Mouse (Mus musculus) bone marrow, adult 2 months (tissue): Measurements from ENCODE around the gene Ube2ql1. TPM values are rescaled to one million over a fixed set of nuclear protein-coding genes. Genes with fewer than 3 reads are reported as not detected.

Experiments
- H3K27ac ChIP-seq: fragments of 200-500 bp; 2 replicates; pipeline ENCODE4 v1.5.1; 2012; ENCODE audit warnings: low read depth, mild to moderate bottlenecking, control low read depth, inconsistent platforms, low read length; ENCODE audit not compliant: control insufficient read depth, poor library complexity, insufficient read depth
- H3K4me1 ChIP-seq: fragments of 200-500 bp; 2 replicates; pipeline ENCODE4 v1.6.1; 2011; ENCODE audit warnings: low read length; ENCODE audit not compliant: control insufficient read depth, insufficient read depth
- H3K4me3 ChIP-seq: fragments of 200-500 bp; replicated peaks from 2 replicates; pipeline ENCODE3; 2011; ENCODE audit warnings: mild to moderate bottlenecking, low read depth, low read length, control low read depth; ENCODE audit not compliant: control insufficient read depth
- CTCF ChIP-seq: fragments of 200-500 bp; IDR thresholded peaks from 2 replicates; pipeline ENCODE4 v1.5.1; 2011; ENCODE audit warnings: low read length, control low read depth; ENCODE audit not compliant: control insufficient read depth, insufficient read depth
- POLR2A ChIP-seq: fragments of 200-500 bp; IDR thresholded peaks from 2 replicates; pipeline ENCODE4 v1.6.1; 2011; ENCODE audit warnings: low read depth, mild to moderate bottlenecking, control low read depth, low read length, borderline replicate concordance; ENCODE audit not compliant: control insufficient read depth
- WGBS: fragments of 180-500 bp; shearing (Covaris S2); methylation state at CpG from one replicate; pipeline ENCODE4 v1.1.7; 2018; 5-methylcytosine and 5-hydroxymethylcytosine counted together
- polyA plus RNA-seq: library from polyadenylated mRNA; stranded (reverse); fragments of >200 nt; gene quantifications from 2 replicates; pipeline ENCODE4 v1.2.4, GENCODE M21; 2011; ENCODE audit warnings: low replicate concordance; ENCODE audit not compliant: missing spikeins, insufficient read depth, insufficient read length

Ube2ql1 gene
- not detected in 2 replicates for polyA plus RNA-seq

DNA sequence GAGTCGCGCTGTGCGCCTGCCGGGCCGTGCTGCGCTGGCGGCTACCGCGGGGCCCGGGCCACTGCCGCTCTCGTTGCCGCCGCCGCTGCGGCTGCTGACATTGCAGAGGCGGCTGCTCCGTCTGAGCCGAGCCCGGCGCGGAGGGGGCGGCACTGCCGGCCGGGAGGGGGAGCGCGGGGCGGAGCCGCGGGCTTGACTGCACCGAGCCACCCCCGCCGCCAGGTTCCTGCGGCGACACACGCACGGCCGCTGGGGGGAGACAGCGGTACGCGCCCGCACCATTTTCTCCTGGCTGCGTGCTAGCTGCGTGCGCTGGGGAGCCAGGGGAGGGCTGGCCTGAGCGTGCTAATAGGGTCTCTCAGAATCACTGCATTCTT lies at the start of gene Ube2ql1:
Ube2ql1 (minus strand) TSS at position 131 of the 377 bp plus-strand sequence.
- 2% methylated on average over 46 of the region's 46 CpGs for WGBS
- H3K4me1 ChIP-seq, result no peaks in the 10 kb centered on the region
- no peak within 1 kb of the TSS for H3K4me3 ChIP-seq
- H3K27ac ChIP-seq, result no peak within 1 kb of the TSS
- TF ChIP-seq CTCF, result peak; percentile 33; the same call in 1 of the 2 replicates
- TF ChIP-seq POLR2A, result no peak

DNA sequence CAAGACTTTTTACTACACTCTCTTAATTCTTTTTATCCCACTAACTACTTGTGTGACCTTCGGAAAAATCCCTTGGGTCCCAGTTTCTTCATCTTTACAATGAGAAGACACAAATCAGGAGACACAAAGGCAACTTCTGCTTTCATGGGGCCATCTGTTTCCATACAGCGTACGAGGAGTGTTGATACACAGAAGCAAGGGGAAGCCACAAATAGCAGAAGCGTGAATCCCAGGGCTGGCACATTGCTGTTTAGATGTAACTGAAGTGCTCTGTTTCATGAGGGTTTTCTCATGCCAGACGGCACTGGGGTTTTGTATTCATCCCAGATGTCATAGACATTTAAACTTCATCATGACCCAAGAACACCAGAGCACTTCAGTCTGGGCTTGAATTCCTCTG lies 49.0 kb upstream of the Ube2ql1 start:
- no peak overlapping the region for H3K27ac ChIP-seq
- H3K4me1 ChIP-seq, result no peaks in the 10 kb centered on the region
- TF ChIP-seq CTCF (no peak), POLR2A (no peak)
- 13% methylated on average over 5 of the region's 5 CpGs for WGBS
- no peak overlapping the region for H3K4me3 ChIP-seq

DNA sequence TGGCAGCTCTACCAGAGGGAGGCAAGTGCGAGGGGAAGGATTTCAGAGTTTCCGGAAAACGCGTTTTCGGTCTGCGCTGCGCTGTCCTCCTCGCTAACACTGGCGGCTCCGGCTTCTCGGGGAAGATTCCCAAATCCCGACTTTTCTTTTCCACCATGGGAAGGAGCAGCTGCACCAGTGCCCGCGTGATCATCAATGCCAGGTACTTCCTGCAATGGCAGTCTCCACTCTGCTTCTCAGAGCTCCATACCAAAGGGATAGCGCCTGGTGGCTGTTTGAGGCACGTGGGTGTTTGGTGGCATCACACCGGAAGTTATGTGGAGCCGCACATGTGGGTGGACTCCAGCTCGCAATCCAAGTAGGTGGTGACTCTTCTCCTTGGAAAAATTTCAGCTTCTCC lies 38.5 kb upstream of the Ube2ql1 start:
- WGBS, result 87% methylated on average over 19 of the region's 19 CpGs
- TF ChIP-seq POLR2A (no peak), CTCF (no peak)
- H3K4me1 ChIP-seq, result no peaks in the 10 kb centered on the region; the same call in 1 of the 2 replicates
- no peak overlapping the region for H3K27ac ChIP-seq
- no peak overlapping the region for H3K4me3 ChIP-seq

DNA sequence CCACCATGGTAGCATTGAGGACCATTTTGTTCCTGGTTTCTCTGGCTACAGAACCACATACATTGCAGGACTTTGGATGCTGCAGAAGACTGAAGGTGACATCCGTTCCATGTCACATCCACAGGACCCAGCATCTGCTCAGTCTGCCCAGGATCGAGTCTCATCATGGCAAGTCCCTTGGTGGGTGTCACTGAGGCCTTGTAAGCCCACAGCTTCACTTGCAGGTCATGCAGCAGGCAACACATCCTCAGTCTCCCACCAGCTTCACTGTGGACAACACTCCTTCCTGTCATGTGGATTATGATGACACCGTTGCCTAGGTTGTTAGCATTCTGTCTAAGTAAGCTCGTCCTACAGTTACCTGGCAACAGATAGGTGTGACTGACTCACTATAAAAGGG lies 32.7 kb upstream of the Ube2ql1 start:
- Histone ChIP-seq H3K4me3 (no peak overlapping the region), H3K4me1 (no peaks in the 10 kb centered on the region), H3K27ac (no peak overlapping the region)
- WGBS, result 73% methylated on average over 4 of the region's 4 CpGs
- no peak for TF ChIP-seq POLR2A
- TF ChIP-seq CTCF, result no peak

DNA sequence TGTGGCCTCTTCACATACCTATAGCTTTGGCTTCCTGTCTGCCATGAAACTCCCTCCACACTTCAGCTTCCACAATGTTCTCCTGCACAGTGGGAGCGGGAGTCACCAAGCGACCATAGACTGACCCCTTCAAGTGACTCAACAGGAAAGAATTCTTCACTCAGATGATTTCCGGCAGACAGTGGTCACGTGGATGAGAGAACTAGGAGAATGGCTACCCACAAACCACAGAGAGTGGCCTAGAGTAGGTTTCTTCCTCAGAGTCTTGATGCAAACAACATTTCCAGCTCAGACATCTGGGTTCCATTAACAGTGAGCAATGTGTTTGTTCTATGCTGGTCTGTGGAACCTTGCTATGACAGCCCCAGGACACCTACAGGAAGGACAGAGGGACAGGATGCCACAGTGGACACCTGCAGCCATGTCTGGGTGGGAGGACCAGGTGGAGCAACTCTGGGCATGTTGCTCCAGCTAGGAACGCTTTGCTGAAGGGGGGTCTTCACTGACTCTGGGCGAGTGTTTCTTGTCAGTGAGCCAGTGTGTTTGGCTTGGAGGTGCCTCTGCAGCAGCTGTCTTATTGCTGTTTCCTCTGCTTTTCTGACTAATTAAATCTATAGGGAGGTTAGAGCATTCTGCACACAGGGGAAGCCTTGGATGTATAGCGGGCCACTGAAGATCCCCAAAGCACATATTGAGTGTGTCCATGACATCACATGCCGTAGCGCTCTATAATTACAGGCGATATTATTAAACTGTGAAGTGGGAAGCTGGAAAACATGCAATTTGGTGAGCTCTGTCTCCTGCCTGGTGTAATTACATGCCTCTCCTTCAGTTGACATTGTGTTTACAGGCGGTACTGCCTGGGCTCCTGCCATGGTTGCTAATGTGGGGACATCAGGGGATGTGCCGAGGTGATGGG lies 31.1 kb upstream of the Ube2ql1 start:
- no peak overlapping the region for H3K27ac ChIP-seq
- H3K4me3 ChIP-seq, result no peak overlapping the region
- 66% methylated on average over 12 of the region's 12 CpGs for WGBS
- no peak for TF ChIP-seq CTCF
- no peak for TF ChIP-seq POLR2A
- H3K4me1 ChIP-seq, result no peaks in the 10 kb centered on the region

DNA sequence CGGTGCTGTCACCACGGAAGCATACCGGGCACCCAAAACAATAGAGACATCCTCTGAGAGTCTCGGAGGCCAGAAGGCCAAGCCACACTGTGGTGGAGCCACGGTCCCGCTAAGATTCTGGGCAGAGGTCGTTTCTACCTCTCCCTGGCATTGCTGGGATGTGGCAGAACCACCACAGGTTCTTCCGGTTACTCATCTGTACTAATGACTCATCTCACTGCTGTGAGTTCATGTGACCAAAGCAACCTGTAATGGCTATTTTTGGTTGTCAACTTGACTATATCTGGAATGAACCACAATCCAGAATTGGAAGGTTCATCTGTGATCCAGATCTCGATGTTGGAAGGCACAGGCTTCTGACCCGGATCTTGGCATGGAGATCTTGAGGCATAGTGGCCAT lies 28.5 kb upstream of the Ube2ql1 start:
- Histone ChIP-seq H3K27ac (no peak overlapping the region), H3K4me3 (no peak overlapping the region), H3K4me1 (no peaks in the 10 kb centered on the region)
- no peak for TF ChIP-seq POLR2A
- TF ChIP-seq CTCF, result no peak
- WGBS, result 79% methylated on average over 10 of the region's 10 CpGs

DNA sequence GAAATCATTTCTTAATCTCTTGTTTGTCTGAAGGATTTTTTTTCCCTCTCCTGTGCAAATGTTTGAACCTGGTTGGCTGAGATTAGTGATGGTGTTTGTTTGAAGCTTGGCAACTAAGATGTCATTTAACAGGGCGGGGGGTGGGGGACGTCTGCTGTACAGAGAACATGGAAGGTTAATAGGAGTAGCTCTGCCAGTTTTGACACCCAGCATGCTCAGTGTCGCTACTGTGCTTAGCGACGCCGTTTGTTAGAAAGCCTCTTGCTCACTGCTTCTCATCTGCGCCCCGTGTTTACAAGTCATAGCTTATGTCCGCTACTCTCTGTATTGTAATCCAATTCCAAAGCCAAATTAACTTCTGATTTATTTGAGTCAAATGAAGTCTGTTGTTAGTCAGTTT lies 25.0 kb upstream of the Ube2ql1 start:
- WGBS, result 84% methylated on average over 9 of the region's 9 CpGs
- Histone ChIP-seq H3K4me1 (no peaks in the 10 kb centered on the region), H3K4me3 (no peak overlapping the region), H3K27ac (no peak overlapping the region)
- TF ChIP-seq CTCF (no peak), POLR2A (no peak)

DNA sequence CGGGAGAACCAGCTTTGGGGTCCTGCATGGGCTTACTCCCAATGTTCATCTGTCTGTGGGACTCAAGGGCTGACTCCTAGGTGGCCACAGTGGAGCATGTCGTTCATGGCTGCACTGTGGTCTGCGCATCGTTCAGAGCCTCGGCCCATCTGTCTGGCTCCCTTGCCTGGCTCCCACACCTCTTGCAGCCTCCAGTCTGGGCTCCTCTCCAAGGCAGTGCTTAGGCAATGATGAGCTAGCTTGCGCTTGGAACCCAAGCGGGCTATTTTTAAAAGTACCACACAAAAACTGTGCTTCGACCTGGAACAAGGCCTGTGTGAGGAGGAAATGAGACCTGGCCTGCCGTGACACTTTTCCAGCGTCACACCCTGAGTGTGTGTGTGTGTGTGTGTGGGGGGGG lies 21.7 kb upstream of the Ube2ql1 start:
- TF ChIP-seq POLR2A (no peak), CTCF (no peak)
- Histone ChIP-seq H3K4me3 (no peak overlapping the region), H3K27ac (no peak overlapping the region), H3K4me1 (no peaks in the 10 kb centered on the region)
- WGBS, result 81% methylated on average over 10 of the region's 10 CpGs

DNA sequence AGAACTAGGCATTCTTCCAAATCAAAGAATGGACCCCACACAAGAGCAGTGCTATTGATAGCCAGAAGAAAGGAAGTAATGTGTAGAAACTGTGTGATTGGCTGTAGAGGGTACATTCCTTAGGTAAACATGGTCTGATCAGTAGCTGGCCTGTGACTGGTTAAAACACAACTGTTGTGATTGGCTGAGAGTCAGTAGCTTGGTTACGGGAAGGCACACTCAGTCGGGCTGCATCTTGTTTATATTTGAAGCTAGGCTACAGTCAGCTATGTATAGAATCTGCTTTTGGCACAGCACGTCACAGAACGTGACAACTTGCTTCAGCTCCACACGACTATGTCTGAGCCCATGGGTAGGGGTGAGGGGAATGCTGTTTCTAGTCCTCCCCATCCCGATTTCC lies 19.3 kb upstream of the Ube2ql1 start:
- no peak for TF ChIP-seq CTCF
- no peak for TF ChIP-seq POLR2A
- Histone ChIP-seq H3K4me1 (no peaks in the 10 kb centered on the region), H3K27ac (no peak overlapping the region), H3K4me3 (no peak overlapping the region)
- 74% methylated on average over 6 of the region's 6 CpGs for WGBS
